ENCODE assay signal across 8 mouse cellular contexts in the genomic region with DNA sequence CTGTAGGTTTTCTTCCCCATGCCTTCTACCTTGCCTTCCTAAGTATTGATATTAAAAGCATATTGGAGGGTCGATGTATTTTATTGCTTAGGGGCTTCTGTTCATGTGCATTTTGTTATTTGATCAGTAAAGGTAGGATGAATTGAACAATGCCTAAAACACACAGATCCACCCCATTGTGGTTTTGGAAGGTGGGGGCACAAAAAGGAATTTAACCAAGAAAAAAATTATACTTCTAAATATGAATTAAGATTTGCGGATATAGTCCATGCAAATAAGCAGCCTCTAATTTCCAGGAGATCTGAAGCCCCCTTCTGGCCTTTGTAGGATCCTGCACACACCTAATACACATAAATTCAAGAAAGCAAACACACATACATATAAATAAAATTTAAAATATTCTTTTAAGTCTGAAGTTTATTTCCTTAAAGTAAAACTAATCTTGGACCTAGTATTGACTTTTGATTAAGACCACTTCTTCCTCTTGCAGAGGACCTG. TPM values are rescaled to one million over a fixed set of nuclear protein-coding genes. Genes with fewer than 3 reads are reported as not detected.
DNase-seq lines count a peak whose midpoint lies in the region; ATAC-seq and TF ChIP-seq lines count a peak whose summit lies in the region.

No protein-coding gene starts in this region.

- WGBS in heart, embryonic 14.5 days = 60% methylated on average over 2 of the region's 2 CpGs
- 72% methylated on average over 2 of the region's 2 CpGs for WGBS in forebrain, embryonic 10.5 days
- 62% methylated on average over 2 of the region's 2 CpGs for WGBS in liver, embryonic 14.5 days (ENCODE audit: insufficient replicate concordance)

- H3K4me3 ChIP-seq in heart, embryonic 14.5 days (ENCODE audit: control insufficient read depth in 1 of 2, insufficient read depth in 1 of 2, low read depth in 1 of 2, low read length in 2 of 2) = peak overlapping the region; percentile 68 to 86
- H3K4me3 ChIP-seq in E14TG2a.4 (replicated peaks; ENCODE audit: low read length) = peak overlapping the region; percentile 90
- peak overlapping the region; percentile 80 for H3K4me3 ChIP-seq in forebrain, embryonic 10.5 days
- H3K4me3 ChIP-seq in liver, embryonic 14.5 days (ENCODE audit: insufficient read depth in 1 of 2, low read depth in 2 of 2, low read length in 2 of 2) = peak overlapping the region; percentile 78 to 82

- 0 out of 2 replicates have a peak, but pooled peaks cover 3% of the 10 kb centered on the region for H3K36me3 ChIP-seq in heart, embryonic 14.5 days (ENCODE audit: control insufficient read depth, insufficient read depth, low read length)
- no peaks in the 10 kb centered on the region for H3K36me3 ChIP-seq in E14TG2a.4 (ENCODE audit: insufficient read depth, low read length)
- H3K36me3 ChIP-seq in forebrain, embryonic 10.5 days (replicated peaks) = no peaks in the 10 kb centered on the region
- H3K36me3 ChIP-seq in liver, embryonic 14.5 days (replicated peaks; ENCODE audit: control insufficient read depth, insufficient read depth, low read depth) = no peaks in the 10 kb centered on the region

- TF ChIP-seq EP300 in liver, embryonic 14.5 days (IDR thresholded peaks at IDR 0.05; ENCODE audit: low read depth) = no peak

- peak overlapping the region; percentile 73 to 95; a peak in 3 of 4 replicates for H3K27ac ChIP-seq in heart, embryonic 14.5 days (replicated peaks in 1 of 2; ENCODE audit: control insufficient read depth in 1 of 2, insufficient read depth in 1 of 2, low read depth in 2 of 2, low read length in 2 of 2)
- peak overlapping the region; percentile 93 for H3K27ac ChIP-seq in forebrain, embryonic 10.5 days
- peak overlapping the region; percentile 48; the same call in 1 of the 2 replicates for H3K27ac ChIP-seq in liver, embryonic 14.5 days

- no peaks in the 10 kb centered on the region for H3K9me3 ChIP-seq in heart, embryonic 14.5 days (ENCODE audit: control insufficient read depth, low read length)
- H3K9me3 ChIP-seq in E14TG2a.4 (ENCODE audit: low read length) = no peaks in the 10 kb centered on the region
- no peaks in the 10 kb centered on the region for H3K9me3 ChIP-seq in forebrain, embryonic 10.5 days
- no peaks in the 10 kb centered on the region for H3K9me3 ChIP-seq in liver, embryonic 14.5 days (ENCODE audit: control insufficient read depth, low read length)

- no peaks in the 10 kb centered on the region for H3K27me3 ChIP-seq in heart, embryonic 14.5 days (ENCODE audit: control insufficient read depth, insufficient read depth, low read length)
- no peaks in the 10 kb centered on the region for H3K27me3 ChIP-seq in E14TG2a.4 (ENCODE audit: insufficient read depth, low read length)
- H3K27me3 ChIP-seq in forebrain, embryonic 10.5 days (ENCODE audit: poor library complexity, severe bottlenecking) = no peaks in the 10 kb centered on the region
- no peaks in the 10 kb centered on the region for H3K27me3 ChIP-seq in liver, embryonic 14.5 days (ENCODE audit: control insufficient read depth, insufficient read depth, low read length)

- peak overlapping the region; percentile 70 for H3K4me2 ChIP-seq in heart, embryonic 14.5 days (ENCODE audit: low read length)
- peak overlapping the region; percentile 92 for H3K4me2 ChIP-seq in liver, embryonic 14.5 days (ENCODE audit: low read depth)

- ATAC-seq in heart, embryonic 14.5 days (ENCODE audit: insufficient number of reproducible peaks, insufficient read depth, low FRiP score, low read depth) = no peak
- no peak for ATAC-seq in liver, embryonic 14.5 days (ENCODE audit: insufficient read depth)

- DNase-seq in heart, adult 18-20 months = no peak
- DNase-seq in forebrain, embryonic 10.5 days (ENCODE audit: extremely low spot score, low spot score) = no peak
- DNase-seq in liver, embryonic 14.5 days (ENCODE audit: low read depth in 3 of 3, low spot score in 3 of 3) = no peak
- no peak for DNase-seq in cerebellum, postnatal 36 days
- no peak for DNase-seq in ovary, postnatal 10 days (ENCODE audit: low spot score)
- DNase-seq in testis, postnatal 14 days (ENCODE audit: low spot score) = no peak

- H3K4me1 ChIP-seq in heart, embryonic 14.5 days (ENCODE audit: control insufficient read depth in 2 of 2, insufficient read depth in 2 of 2, low read length in 2 of 2) = peaks cover 0 to 9% of the 10 kb centered on the region in 2 experiments; a peak in 2 of 4 replicates
- peaks cover 6% of the 10 kb centered on the region; the same call in 1 of the 2 replicates for H3K4me1 ChIP-seq in E14TG2a.4 (replicated peaks; ENCODE audit: low read depth, low read length)
- peaks cover 27% of the 10 kb centered on the region for H3K4me1 ChIP-seq in forebrain, embryonic 10.5 days
- peaks cover 2 to 7% of the 10 kb centered on the region in 2 experiments; a peak in 3 of 4 replicates for H3K4me1 ChIP-seq in liver, embryonic 14.5 days (replicated peaks; ENCODE audit: control insufficient read depth in 2 of 2, insufficient read depth in 2 of 2, low read length in 1 of 2)

- H3K9ac ChIP-seq in heart, embryonic 14.5 days (ENCODE audit: low read length) = peak overlapping the region; percentile 84
- H3K9ac ChIP-seq in liver, embryonic 14.5 days (replicated peaks) = peak overlapping the region; percentile 74

- peak; percentile 53 for TF ChIP-seq CTCF in E14TG2a.4 (conservative IDR thresholded peaks at IDR 0.05; ENCODE audit: low read length)
- no peak for TF ChIP-seq CTCF in liver, embryonic 14.5 days (IDR thresholded peaks at IDR 0.05; ENCODE audit: low read depth)

RNA-seq across cellular contexts. Expression of gene Dnajc1, which starts 0.4 kb away (rescaled TPM):
- polyA plus RNA-seq in heart, embryonic 14.5 days (2014; fragmentation: Nextera tagmentation; extraction: Ambion mirVana) = 21.3 and 25.0 TPM in 2 replicates
- 10 to 100 TPM; 13.5 to 14.7 TPM for total RNA-seq in heart, adult 18-20 months (2021)
- 34.7 and 36.8 TPM in 2 replicates for polyA plus RNA-seq in forebrain, embryonic 10.5 days (2016; fragmentation: Nextera tagmentation; extraction: Ambion mirVana)
- 2.4 and 4.4 TPM in 2 replicates for polyA plus RNA-seq in liver, embryonic 14.5 days (2012; rRNA removed)
- 8.0 and 9.4 TPM in 2 replicates for polyA plus RNA-seq in liver, embryonic 14.5 days (2014; fragmentation: Nextera tagmentation; extraction: Ambion mirVana)
